Mouse (Mus musculus): ENCODE measurements around the gene Zfp872. TPM values are rescaled to one million over a fixed set of nuclear protein-coding genes. Genes with fewer than 3 reads are reported as not detected.

The Zfp872 gene
- total and polyA plus RNA-seq, 3 experiments, result not detected

GRCm38 (mm10) chr9:22213785-22214194 is 25.9 kb downstream of the Zfp872 start (continued):
- TF ChIP-seq MAZ (IDR thresholded peaks at IDR 0.05; ENCODE audit: low read depth, low read length) (no peak), TCF12 (IDR thresholded peaks at IDR 0.05; ENCODE audit: low read depth, low read length) (peak; percentile 89)

GRCm38 (mm10) chr9:22214549-22214948 is 26.7 kb downstream of the Zfp872 start:
- H3K4me1 ChIP-seq (ENCODE audit: control insufficient read depth in 1 of 2, insufficient read depth in 2 of 2, low read length in 2 of 2), result peaks cover 10 to 19% of the 10 kb centered on the region in 2 experiments
- H3K9ac ChIP-seq (ENCODE audit: control insufficient read depth, low read depth, low read length, poor library complexity, severe bottlenecking), result no peak overlapping the region
- no peak overlapping the region for H3K4me3 ChIP-seq (ENCODE audit: control insufficient read depth in 1 of 2, insufficient read depth in 1 of 2, low read depth in 2 of 2, low read length in 2 of 2)
- H3K9me3 ChIP-seq (replicated peaks; ENCODE audit: insufficient read depth, low read length), result no peaks in the 10 kb centered on the region
- no peaks in the 10 kb centered on the region for H3K79me2 ChIP-seq (ENCODE audit: control insufficient read depth, insufficient read depth, low read length, poor library complexity)
- DNase-seq (ENCODE audit: low read depth, low spot score), result peak; percentile 84
- peaks cover 2 to 5% of the 10 kb centered on the region in 2 experiments; a peak in 2 of 4 replicates for H3K27me3 ChIP-seq (ENCODE audit: control insufficient read depth in 1 of 2, insufficient read depth in 2 of 2, low read length in 2 of 2)
- H3K36me3 ChIP-seq (ENCODE audit: control insufficient read depth in 1 of 2, insufficient read depth in 2 of 2, low read length in 2 of 2), result peaks cover 0 to 17% of the 10 kb centered on the region in 2 experiments; a peak in 2 of 4 replicates
- TF ChIP-seq UBTF (IDR thresholded peaks at IDR 0.05; ENCODE audit: borderline replicate concordance, insufficient read depth, low read depth, low read length), result no peak
- no peak for TF ChIP-seq USF1 (IDR thresholded peaks at IDR 0.05; ENCODE audit: low read depth, low read length)
- TF ChIP-seq TAL1 (IDR thresholded peaks at IDR 0.05; ENCODE audit: low read length), result peak; percentile 97
- no peak for TF ChIP-seq ZNF384 (IDR thresholded peaks at IDR 0.05; ENCODE audit: low read depth, low read length)
- TF ChIP-seq ETS1 (IDR thresholded peaks at IDR 0.05; ENCODE audit: low read depth, low read length), result peak; percentile 85; the same call in 1 of the 2 replicates
- TF ChIP-seq EP300 (IDR thresholded peaks at IDR 0.05; ENCODE audit: low read depth in 1 of 2, low read length in 2 of 2), result peak; percentile 91 to 96
- 0 out of 2 replicates have a peak, but pooled peaks have one; percentile 24 for TF ChIP-seq MXI1 (IDR thresholded peaks at IDR 0.05; ENCODE audit: low read depth, low read length)
- no peak for TF ChIP-seq SMC3 (IDR thresholded peaks at IDR 0.05; ENCODE audit: low read depth, low read length)
- TF ChIP-seq HCFC1 (IDR thresholded peaks at IDR 0.05; ENCODE audit: low read depth, low read length), result no peak
- TF ChIP-seq ZMIZ1 (IDR thresholded peaks at IDR 0.05; ENCODE audit: low read depth, low read length), result no peak
- TF ChIP-seq ZC3H11A (IDR thresholded peaks at IDR 0.05; ENCODE audit: low read depth, low read length), result no peak
- no peak for TF ChIP-seq MAX (IDR thresholded peaks at IDR 0.05; ENCODE audit: low read length)
- TF ChIP-seq ZKSCAN1 (IDR thresholded peaks at IDR 0.05; ENCODE audit: low read depth, low read length), result no peak
- 0 out of 2 replicates have a peak, but pooled peaks have one; percentile 48 for TF ChIP-seq MAFK (IDR thresholded peaks at IDR 0.05; ENCODE audit: borderline replicate concordance, low read depth, low read length)
- 0 out of 2 replicates have a peak, but pooled peaks have one; percentile 25 for TF ChIP-seq TBP (IDR thresholded peaks at IDR 0.05; ENCODE audit: low read depth, low read length)
- no peak for TF ChIP-seq ELF1 (IDR thresholded peaks at IDR 0.05; ENCODE audit: low read depth, low read length)
- TF ChIP-seq USF2 (IDR thresholded peaks at IDR 0.05; ENCODE audit: borderline replicate concordance in 1 of 2, insufficient read depth in 1 of 2, low read depth in 1 of 2, low read length in 2 of 2), result no peak
- TF ChIP-seq GATA1 (IDR thresholded peaks at IDR 0.05; ENCODE audit: low read depth, low read length), result peak; percentile 84
- peak; percentile 72 for TF ChIP-seq MYB (IDR thresholded peaks at IDR 0.05; ENCODE audit: low read depth, low read length)
- TF ChIP-seq TCF12 (IDR thresholded peaks at IDR 0.05; ENCODE audit: low read depth, low read length), result peak; percentile 85
- TF ChIP-seq E2F4 (IDR thresholded peaks at IDR 0.05; ENCODE audit: borderline replicate concordance, low read depth, low read length), result no peak
- peak; percentile 93 for TF ChIP-seq RCOR1 (IDR thresholded peaks at IDR 0.05; ENCODE audit: low read depth, low read length)
- no peak overlapping the region for H3K27ac ChIP-seq (ENCODE audit: control insufficient read depth, low read depth, low read length)
